Mouse (Mus musculus): ENCODE data around the gene Mmrn1.

Mmrn1 gene

GRCm38 (mm10) chr6:60993386-60994108, 68.8 kb downstream of the Mmrn1 start:
- no peak for DNase-seq

DNA sequence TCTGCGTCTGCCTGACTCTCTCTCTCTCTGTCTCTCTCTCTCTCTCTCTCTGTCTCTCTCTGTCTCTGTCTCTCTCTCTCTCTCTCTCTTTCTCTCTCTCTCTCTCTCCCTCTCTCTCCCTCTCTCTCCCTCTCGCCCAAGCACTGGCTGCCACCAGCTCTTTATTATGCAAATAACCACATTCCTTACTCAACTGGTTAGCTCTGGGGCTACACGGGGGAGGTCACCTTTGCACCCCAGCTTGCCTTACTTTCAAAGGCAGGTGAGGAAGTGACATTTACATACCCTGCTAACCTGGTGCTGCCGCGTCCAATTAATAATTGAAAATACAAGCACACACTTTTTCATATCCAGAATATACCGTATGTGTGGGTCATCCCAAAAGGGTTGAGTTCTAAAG, 69.3 kb downstream of the Mmrn1 start:
- no peak for DNase-seq

GRCm38 (mm10) chr6:60994521-60994920, 69.7 kb downstream of the Mmrn1 start:
- no peak for DNase-seq

GRCm38 (mm10) chr6:60995596-60995995, 70.8 kb downstream of the Mmrn1 start:
- DNase-seq = no peak

GRCm38 (mm10) chr6:60996328-60996727, 71.6 kb downstream of the Mmrn1 start:
- DNase-seq = no peak

- no peak for DNase-seq
Observed at GRCm38 (mm10) chr6:61001003-61001790, 76.4 kb downstream of the Mmrn1 start.

DNA sequence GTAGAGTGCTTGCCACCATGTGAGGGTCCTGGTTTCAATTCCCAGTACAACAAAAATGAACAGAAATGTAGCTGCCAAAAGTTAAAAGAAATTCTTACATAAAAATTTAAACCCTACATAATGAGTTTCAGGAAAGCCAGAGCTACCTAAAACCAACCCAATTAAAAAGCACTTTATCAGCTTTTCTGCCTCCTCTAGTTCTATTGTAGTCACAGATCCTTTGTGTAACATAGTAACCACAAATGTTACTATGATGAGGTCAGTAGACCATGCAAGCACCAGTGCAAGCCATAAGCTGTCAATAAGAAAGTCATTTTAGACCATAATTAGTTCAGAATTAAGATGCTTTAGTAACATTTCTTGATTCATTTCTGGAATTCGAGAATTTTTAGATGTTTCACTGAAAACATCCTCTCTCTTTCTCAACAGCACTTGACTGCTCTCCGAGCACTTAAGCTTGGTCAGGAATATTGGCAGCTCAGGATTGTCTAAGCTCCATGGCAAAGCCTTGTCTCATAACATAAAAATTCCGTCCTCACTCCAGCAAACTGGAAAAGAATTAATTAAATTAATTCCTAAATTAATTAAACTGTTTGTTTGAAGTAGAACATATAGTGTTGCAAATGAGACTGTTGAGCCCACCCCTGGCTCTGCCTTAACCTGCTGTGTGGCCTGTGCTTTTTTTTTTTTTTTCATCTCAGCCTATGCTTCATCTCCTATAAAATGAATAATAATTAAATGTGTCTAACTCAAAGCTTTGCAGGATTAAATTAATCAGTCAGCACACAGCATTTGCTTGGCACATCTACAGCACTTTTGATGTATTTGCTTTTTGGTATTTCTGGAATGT, 79.4 kb downstream of the Mmrn1 start:
- no peak for DNase-seq

DNA sequence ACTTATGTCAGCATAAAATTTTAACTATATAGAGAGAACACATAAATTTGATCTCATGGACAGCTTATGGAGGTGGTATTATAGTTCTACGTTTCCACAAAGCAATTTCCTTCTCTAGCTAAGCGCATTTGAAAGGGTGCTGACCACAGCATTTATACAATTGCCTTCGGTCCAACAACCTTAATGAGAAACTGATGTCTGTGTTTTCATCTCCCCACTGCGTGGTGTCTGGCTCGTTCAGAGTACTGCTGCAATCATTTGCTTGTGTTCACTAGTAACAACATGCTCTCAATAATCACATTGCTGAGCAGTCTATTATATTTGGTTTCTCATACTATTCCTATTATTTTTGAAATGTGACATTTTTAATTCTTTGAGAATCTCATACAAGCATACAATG, 89.0 kb downstream of the Mmrn1 start:
- DNase-seq = no peak

DNA sequence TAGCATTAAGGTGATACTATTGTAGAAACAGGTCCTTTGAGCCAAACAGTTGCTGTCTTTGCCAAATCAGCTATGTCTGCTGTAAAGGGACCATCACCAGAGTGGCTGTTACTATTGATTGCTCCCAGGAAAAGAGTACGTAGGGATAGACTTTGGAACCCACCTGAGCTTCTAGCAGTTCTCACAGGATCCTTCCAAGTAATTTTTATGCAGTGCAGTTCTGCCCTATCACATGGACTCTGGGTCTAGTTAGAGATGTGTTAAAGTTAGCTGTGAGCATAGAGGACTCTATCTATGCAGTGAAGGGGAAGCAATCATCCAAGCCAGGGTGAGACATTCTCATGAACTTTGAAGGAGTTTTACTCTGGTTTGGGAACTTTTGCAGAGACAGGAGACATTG, 94.9 kb downstream of the Mmrn1 start:
- no peak for DNase-seq

- no peak for DNase-seq
Observed at GRCm38 (mm10) chr6:61020995-61021394, 96.2 kb downstream of the Mmrn1 start.

GRCm38 (mm10) chr6:61033251-61033650, 108.5 kb downstream of the Mmrn1 start:
- DNase-seq = no peak
